Mouse (Mus musculus): ENCODE results near the gene Stk36.

DNA sequence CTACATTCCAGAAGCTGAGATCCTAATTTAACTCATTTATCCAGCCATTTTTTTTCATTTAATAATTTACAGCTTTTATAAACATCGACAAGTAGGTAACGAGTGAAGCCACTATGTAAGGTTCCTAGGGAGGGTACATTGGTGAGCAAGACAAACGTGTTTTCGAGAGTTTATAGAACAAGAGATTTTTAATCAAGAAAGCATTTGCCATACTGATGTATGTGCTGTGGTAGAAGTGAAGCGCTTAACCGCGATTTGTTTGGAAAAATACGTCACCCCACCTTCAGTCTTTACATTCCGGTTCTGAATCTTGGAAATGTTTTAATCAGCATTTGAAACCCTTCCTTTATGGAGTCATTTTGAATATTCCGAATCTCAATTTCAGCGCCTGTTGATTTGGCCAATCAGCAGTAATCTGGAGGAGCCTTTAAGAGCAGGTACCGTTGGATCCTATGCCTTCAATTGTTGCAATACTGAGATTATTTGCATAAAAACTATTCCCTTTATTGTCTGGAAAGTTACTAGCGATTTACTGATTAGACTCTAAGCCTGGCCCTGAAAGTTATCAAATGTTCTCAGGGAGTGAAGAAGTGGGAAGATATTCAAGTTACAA lies 61.1 kb downstream of the Stk36 start:
- TF ChIP-seq CHD2 (IDR thresholded peaks at IDR 0.05; ENCODE audit: low read depth, low read length), result no peak
- 0 out of 2 replicates have a peak, but pooled peaks have one; percentile 1 for TF ChIP-seq MAFK (IDR thresholded peaks at IDR 0.05; ENCODE audit: insufficient read depth, low read depth, low read length)
- TF ChIP-seq HCFC1 (IDR thresholded peaks at IDR 0.05; ENCODE audit: borderline replicate concordance, insufficient read depth, low read length), result no peak
- no peak for TF ChIP-seq ZNF384 (IDR thresholded peaks at IDR 0.05; ENCODE audit: low read depth, low read length)
- no peak for TF ChIP-seq ZC3H11A (IDR thresholded peaks at IDR 0.05; ENCODE audit: borderline replicate concordance, low read depth, low read length)

All from ES-E14 (cell line).